Mouse (Mus musculus): ENCODE results near the gene Ank2.

Gene Ank2

GRCm38 (mm10) chr3:127041288-127041687 is 457.9 kb downstream of the Ank2 start:
- in situ Hi-C loops (cut with MseI, MboI): no loop called here

- in situ Hi-C loops (cut with MseI, MboI): no loop called here
Measured at GRCm38 (mm10) chr3:127038570-127038969, 460.6 kb downstream of the Ank2 start.

- in situ Hi-C loops (cut with MseI, MboI): no loop called here
Measured at GRCm38 (mm10) chr3:127036118-127036517, 463.0 kb downstream of the Ank2 start.

- in situ Hi-C loops (cut with MseI, MboI): no loop called here
Measured at GRCm38 (mm10) chr3:127035540-127035939, 463.6 kb downstream of the Ank2 start.

- in situ Hi-C loops (cut with MseI, MboI): no loop called here
Measured at GRCm38 (mm10) chr3:127034983-127035382, 464.2 kb downstream of the Ank2 start.

GRCm38 (mm10) chr3:127023992-127024391 is 475.2 kb downstream of the Ank2 start:
- in situ Hi-C loops (cut with MseI, MboI): no loop called here

DNA sequence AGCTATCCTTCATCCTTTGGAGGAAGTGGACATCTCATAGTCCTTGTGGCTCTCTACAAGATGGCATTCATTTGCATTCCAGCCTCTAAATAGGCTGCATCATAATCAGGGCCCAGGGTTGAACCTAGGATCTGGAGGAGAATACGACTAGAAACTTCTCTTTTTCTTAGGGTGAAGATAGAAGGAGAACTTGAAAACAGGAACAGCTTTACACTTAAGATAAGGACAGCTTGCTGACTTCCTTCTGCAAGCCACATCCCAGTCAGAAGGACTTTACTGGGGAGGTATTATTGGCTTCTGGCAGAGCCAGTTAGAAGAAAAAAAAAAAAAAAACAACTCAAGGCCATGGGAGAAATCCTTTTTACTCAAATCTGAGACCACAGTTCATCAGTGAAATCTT is 479.0 kb downstream of the Ank2 start:
- in situ Hi-C loops (cut with MseI, MboI): no loop called here

- in situ Hi-C loops (cut with MseI, MboI): no loop called here
Measured at GRCm38 (mm10) chr3:127019728-127020127, 479.4 kb downstream of the Ank2 start.

DNA sequence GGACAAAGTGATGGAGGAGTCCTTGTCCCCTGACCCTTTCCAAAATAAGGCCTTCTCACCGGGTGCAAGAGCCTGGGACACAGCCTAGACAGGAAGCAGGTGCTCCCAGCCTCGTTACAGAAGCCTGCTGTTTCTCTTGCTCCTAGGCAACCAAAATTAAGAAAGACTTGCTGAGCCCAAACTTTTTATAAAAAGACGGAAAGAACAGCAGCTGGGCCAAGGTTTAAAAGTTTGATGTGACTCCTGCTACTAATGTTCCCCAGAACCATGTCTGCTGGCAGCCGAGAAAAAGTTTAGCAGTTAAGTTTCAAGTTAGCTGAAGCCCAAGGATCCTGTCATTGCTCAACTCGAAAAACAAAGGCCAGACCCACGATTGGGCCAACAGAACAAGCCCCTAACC is 480.0 kb downstream of the Ank2 start:
- in situ Hi-C loops (cut with MseI, MboI): no loop called here

DNA sequence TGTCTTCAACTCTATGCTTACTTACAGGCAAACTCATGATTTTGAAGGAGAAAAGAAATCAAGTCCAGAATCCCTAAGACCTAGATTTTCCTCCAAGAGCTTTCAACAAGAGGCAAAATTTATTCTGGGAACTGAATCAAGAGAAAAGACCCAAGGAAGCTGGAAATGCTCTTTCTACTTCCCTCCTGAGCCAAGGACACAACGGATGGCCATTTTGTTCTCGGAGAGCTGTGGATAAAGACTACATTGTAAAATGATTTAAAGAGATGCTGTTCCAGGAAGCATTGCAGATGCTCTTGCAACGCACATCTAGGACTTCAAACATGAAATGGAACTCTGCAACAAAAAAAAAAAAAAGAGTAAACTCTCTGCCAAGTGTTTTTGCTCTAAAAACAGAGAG is 481.6 kb downstream of the Ank2 start:
- in situ Hi-C loops (cut with MseI, MboI): no loop called here

DNA sequence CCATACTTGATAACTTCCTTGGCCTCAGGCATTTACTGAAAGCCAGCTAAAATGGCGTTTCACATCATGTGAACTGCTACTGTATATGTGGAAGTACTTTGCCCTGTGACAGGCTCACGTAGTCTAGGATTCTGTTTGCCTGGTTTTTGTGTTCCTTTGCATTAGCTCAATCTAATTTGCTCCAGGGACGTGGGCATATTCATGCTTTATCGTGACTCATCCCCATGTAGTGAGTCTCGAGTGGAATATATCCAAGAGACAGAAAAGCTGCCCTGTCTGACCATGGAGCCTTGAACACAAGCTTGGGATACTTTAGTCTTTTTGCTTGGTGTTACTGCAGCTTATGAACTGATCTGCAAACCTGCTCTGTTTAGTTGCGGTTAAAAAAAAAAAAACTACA is 483.6 kb downstream of the Ank2 start:
- in situ Hi-C loops (cut with MseI, MboI): no loop called here

DNA sequence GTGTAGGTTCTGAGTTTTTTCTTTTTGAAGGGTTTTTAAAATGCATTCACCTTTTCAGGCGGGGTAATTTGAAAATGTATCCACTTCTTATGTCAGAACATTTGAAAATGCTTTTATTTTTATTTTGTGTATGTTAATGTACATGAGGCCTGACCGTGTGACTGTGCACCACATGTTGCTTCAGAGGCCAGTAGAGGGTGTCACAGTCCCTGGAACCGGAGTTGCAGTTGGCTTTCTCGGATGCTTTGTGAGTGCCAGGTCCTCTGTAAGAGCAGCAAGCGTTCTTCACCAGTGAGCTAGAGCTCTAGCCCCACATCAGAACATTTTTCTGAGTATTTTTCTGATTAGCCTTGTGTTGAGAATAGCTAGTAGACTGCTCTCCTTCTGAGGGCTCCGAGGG is 484.0 kb downstream of the Ank2 start:
- in situ Hi-C loops (cut with MseI, MboI): no loop called here

DNA sequence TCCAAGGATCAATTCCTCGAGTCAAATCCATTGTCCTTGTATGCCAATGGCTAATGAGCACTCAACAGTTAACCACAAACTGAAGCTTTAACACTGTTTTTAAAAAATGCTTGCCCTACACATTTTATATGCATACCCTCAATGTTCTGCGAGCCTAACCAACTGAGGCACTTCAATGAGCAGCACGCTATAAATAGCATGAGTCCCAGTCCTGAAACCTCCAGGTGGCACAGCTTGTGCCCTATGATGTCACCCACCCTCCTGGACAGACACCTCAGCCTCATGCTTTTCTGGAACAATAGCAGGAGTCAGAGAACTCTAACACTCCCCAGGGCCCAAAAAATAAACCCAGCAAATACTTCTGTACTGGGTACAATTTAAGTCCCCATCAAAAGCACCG is 485.2 kb downstream of the Ank2 start:
- in situ Hi-C loops (cut with MseI, MboI): no loop called here

DNA sequence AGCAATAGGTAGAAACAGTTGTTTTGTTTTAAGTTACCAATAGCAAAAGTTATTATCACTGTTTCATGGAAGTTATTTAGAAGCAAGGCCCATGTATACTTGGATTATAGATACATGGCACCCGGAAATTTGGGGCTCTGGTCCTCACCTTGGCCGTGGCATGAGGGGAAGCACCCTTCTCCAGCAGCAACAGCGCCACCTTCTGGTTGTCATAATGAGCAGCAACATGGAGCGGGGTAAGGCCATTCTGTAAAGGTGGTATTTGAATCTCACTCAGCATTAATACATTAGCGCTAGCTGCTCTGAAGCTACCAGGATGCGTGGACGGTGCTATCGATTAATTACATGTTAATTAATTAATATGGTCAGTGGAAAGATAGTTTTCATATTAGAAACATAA is 486.6 kb downstream of the Ank2 start:
- in situ Hi-C loops (cut with MseI, MboI): no loop called here

DNA sequence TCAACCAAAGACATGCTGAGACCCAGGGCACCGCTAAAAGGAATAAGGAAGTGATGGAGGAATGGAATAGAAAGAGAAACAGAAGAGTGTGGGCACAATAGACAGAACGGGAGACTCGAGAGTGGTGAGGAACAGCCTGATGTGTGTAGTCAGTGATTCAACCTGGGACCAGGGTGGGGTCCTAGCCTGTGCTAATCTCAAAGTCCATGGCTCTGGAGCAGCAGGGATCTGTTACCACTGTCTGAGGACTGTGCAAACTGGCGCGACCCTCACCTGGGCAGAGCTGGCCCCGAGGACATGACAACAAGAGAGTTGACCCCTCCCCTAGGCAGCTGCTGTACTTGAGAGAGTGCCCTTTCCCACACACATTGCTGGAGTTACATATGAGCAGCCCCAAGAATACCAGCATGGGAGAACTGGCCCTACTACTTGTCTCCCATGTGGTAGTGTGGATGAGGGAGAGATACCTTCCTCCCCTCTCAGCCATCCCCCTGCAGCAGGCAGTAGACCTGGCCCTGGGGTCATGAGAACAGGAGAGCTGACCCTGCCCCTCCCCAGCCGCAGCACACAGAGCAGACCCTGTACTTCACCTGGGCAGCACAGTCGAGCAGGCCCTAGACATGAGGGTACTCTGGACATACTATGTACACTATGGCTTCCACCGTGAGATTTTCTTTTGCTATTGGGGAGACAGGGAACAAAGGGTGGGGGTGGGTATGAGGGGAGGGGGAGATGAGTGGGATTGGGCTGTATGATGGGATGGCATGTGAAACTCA is 493.1 kb downstream of the Ank2 start:
- in situ Hi-C loops (cut with MseI, MboI): no loop called here

GRCm38 (mm10) chr3:127004860-127005633 is 494.1 kb downstream of the Ank2 start:
- in situ Hi-C loops (cut with MseI, MboI): no loop called here

DNA sequence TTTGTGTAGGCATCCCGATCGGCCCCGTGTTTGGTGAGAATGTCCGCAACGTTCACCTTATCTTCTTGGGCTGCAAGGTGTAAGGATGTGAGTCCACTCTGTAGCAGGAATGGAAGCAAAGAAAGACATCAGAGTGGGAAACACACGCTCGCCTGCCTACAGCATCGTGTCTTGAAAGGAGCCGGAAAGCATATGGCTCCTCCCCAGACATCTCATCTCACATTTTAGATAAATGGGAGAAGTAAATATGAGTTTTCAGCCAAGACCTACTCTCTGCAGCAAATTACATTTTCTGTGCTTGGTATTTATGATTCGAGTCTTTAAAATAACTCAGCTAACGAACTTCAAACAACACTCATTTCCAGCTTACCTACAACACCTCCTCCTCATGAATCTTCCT is 495.2 kb downstream of the Ank2 start:
- in situ Hi-C loops (cut with MseI, MboI): no loop called here

DNA sequence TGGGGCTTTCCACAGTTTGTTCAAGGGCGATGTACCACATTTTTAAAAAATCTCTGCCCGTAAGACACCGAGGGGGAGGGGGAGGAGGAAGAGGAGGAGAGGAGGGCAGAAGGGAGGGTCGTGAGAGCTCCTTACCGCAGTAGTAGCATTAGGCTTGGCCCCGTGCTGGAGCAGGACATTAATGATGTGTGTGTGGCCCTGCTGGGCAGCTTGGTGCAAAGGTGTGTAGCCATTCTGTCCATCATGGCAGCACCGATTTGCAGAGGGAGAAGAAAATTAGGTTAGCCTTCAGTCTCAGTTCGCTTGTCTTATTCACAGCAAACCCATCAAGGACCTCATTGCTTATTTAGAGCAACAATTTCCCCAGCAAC is 500.4 kb downstream of the Ank2 start:
- in situ Hi-C loops (cut with MseI, MboI): no loop called here

DNA sequence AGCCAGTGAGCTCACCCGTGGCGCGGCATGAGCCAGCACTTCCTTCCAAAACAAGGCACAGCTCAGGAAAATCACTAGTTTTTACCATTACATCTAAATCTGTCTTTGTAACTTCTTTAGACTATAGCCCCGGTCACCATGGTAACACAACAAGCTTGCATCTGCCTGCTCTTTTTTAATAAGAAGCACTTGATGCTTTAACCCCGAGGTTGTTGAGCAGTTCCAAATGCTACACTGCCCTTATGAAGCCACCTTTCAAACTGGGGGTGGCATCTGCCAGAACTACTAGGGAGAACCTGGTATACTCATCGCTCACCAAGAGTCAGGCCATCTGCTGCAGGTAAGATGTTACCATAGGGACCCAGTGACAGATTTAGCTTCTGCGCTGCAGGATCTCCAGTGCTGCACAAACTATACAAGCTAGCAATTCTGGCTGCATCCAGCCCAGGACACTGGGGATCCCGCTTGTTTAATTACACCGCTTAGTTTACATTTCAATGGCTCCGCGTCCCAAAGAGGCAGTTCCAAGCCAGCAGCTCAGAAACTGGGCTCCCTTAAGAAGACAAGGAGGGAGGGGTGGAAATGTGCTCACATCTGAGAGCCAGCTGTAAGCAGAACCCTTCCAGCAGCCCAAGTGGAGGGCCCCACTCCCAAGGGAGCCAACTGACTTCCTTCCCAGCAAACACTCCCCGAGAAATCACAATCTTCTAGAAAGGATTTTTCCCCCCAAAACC is 501.0 kb downstream of the Ank2 start:
- in situ Hi-C loops (cut with MseI, MboI): no loop called here

GRCm38 (mm10) chr3:126997391-126998007 is 501.7 kb downstream of the Ank2 start:
- in situ Hi-C loops (cut with MseI, MboI): no loop called here

DNA sequence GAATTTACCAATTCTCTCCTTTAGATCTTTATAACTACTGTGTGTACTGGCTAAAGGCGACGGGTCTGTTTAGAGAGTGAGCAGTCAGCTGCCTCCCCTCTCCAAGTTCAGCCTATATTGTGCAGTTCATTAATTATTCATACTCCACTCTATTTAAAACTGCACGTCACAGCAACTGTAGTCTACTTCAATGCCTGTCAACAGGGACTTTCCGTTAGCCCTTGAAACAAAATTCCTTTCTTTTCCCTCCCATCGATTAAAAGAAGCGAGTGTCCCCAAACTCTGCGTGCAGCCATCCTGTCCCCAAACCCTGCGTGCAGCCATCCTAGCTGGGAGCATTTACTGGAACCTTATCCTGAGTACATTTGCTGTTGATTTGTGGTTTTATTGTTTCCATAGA is 502.4 kb downstream of the Ank2 start:
- in situ Hi-C loops (cut with MseI, MboI): no loop called here

- in situ Hi-C loops (cut with MseI, MboI): no loop called here
Measured at GRCm38 (mm10) chr3:126995970-126996369, 503.2 kb downstream of the Ank2 start.
